Mouse (Mus musculus) B cell, adult (primary cell): ENCODE data around the gene Gm11733. TPM values are rescaled to one million over a fixed set of nuclear protein-coding genes. Genes with fewer than 3 reads are reported as not detected.

Experiments
- total RNA-seq: library from RNA; stranded (reverse); gene quantifications from 4 replicates; pipeline ENCODE4 v1.2.4, GENCODE M21; 2023; ENCODE audit not compliant: inconsistent age

Gm11733 gene
- not detected in 4 replicates for total RNA-seq

GRCm38 (mm10) chr11:117484198-117484597 lies at the start of gene Gm11733:
TSS of gene Gm11733 (plus strand) at chr11:117484368.

Other genes starting within 250 kb of the Gm11733 start
- gene Tnrc6c, start 169.9 kb downstream of the Gm11733 start, total RNA-seq = 76.9 to 80.2 TPM (median 78.1 TPM) in 4 replicates